Mouse (Mus musculus): ENCODE results near the gene Nfkbie. TPM values are rescaled to one million over a fixed set of nuclear protein-coding genes. Genes with fewer than 3 reads are reported as not detected.

Nfkbie gene
- polyA plus RNA-seq, 1 experiment from 2014 or later, result 3.5 TPM

Other genes with a start within 250 kb of the Nfkbie start
- 88.6 and 97.6 TPM in 2 replicates for gene Cdc5l, start 122.0 kb upstream of the Nfkbie start, polyA plus RNA-seq (2014; fragmentation: Nextera tagmentation; extraction: Ambion mirVana)
- 0.17 and 0.26 TPM in 2 replicates for gene Spats1, start 80.3 kb upstream of the Nfkbie start, polyA plus RNA-seq (2014; fragmentation: Nextera tagmentation; extraction: Ambion mirVana)
- gene Aars2, start 48.9 kb upstream of the Nfkbie start, polyA plus RNA-seq (2014; fragmentation: Nextera tagmentation; extraction: Ambion mirVana), result 14.3 and 16.1 TPM in 2 replicates
- 1.5 and 2.3 TPM in 2 replicates for gene Tcte1, start 32.3 kb upstream of the Nfkbie start, polyA plus RNA-seq (2014; fragmentation: Nextera tagmentation; extraction: Ambion mirVana)
- gene Tmem151b, start 6.0 kb upstream of the Nfkbie start, polyA plus RNA-seq (2014; fragmentation: Nextera tagmentation; extraction: Ambion mirVana), result 5.4 and 6.3 TPM in 2 replicates
- 85.6 and 92.2 TPM in 2 replicates for gene Slc35b2, start 8.2 kb downstream of the Nfkbie start, polyA plus RNA-seq (2014; fragmentation: Nextera tagmentation; extraction: Ambion mirVana)
- gene Hsp90ab1, start 17.6 kb downstream of the Nfkbie start, polyA plus RNA-seq (2014; fragmentation: Nextera tagmentation; extraction: Ambion mirVana), result 1,660 and 1,740 TPM in 2 replicates
- 52.5 and 58.9 TPM in 2 replicates for gene Slc29a1, start 43.9 kb downstream of the Nfkbie start, polyA plus RNA-seq (2014; fragmentation: Nextera tagmentation; extraction: Ambion mirVana)
- gene Mymx, start 46.4 kb downstream of the Nfkbie start, polyA plus RNA-seq (2014; fragmentation: Nextera tagmentation; extraction: Ambion mirVana), result 1.6 and 5.6 TPM in 2 replicates
- 0.28 and 0.52 TPM in 2 replicates for gene Capn11, start 103.6 kb downstream of the Nfkbie start, polyA plus RNA-seq (2014; fragmentation: Nextera tagmentation; extraction: Ambion mirVana)
- gene Mrpl14, start 130.6 kb downstream of the Nfkbie start, polyA plus RNA-seq (2014; fragmentation: Nextera tagmentation; extraction: Ambion mirVana), result 127 and 141 TPM in 2 replicates
- 23.5 and 24.8 TPM in 2 replicates for gene Tmem63b, start 131.2 kb downstream of the Nfkbie start, polyA plus RNA-seq (2014; fragmentation: Nextera tagmentation; extraction: Ambion mirVana)
- gene 1600014C23Rik, start 178.1 kb downstream of the Nfkbie start, polyA plus RNA-seq (2014; fragmentation: Nextera tagmentation; extraction: Ambion mirVana), result 0.61 TPM in 1 of 2 replicates, not detected in the other